Mouse (Mus musculus): ENCODE results near the gene Gm3285.

Gm3285 gene

GRCm38 (mm10) chr10:77900126-77900525 lies 38.4 kb downstream of the Gm3285 start:
- no peak for DNase-seq (ENCODE audit: low read depth, low spot score)

DNA sequence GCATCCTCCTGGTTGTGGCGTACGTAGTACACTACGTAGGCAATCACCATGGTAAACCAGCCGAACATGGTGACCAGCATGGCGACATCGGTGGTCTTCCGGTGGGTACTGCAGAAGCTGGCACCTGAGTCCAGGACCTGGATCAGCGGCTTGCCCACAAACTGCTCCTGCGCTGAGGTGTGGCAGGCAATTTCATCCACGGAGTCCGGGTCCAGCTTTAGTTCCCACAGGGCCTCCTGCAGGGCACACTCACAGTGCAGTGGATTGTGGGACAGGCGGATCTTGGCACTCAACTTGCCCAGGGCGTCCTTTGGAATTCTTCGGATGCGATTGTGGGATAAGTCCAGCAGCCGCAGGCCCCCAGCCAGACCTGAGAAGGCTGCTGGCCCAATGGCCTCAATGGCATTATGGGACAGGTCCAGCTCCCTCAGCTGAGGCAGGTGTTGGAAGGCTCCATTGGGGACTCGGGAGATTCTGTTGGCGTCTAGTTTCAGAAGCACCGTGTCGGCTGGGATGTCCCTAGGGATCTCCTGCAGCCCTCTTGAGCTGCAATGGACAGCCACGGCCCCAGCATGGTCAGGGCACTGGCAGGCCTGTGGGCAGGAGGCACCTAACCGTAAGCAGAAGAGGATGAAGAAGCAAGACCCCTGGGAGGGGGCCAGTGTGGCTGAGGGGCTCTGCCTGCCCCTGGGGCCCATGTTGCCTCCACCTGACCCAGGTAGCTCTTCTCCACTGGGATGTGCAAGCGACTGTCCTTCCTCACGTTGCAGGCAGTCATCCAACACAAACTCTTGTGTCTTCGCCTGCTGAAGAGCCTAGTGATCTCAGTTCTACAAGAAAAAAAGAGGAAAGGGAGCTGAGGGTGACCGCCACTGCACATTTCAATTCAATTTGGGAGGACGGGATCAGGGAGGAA lies 39.4 kb downstream of the Gm3285 start:
- no peak for DNase-seq (ENCODE audit: low read depth, low spot score)

- DNase-seq (ENCODE audit: low read depth, low spot score): no peak
Observed at GRCm38 (mm10) chr10:77901871-77902210, 40.1 kb downstream of the Gm3285 start.

GRCm38 (mm10) chr10:77902211-77902893 lies 40.6 kb downstream of the Gm3285 start, which contains the start of gene Lrrc3:
Lrrc3 (minus strand) TSS chr10:77902536.
- no peak for DNase-seq (ENCODE audit: low read depth, low spot score)

DNA sequence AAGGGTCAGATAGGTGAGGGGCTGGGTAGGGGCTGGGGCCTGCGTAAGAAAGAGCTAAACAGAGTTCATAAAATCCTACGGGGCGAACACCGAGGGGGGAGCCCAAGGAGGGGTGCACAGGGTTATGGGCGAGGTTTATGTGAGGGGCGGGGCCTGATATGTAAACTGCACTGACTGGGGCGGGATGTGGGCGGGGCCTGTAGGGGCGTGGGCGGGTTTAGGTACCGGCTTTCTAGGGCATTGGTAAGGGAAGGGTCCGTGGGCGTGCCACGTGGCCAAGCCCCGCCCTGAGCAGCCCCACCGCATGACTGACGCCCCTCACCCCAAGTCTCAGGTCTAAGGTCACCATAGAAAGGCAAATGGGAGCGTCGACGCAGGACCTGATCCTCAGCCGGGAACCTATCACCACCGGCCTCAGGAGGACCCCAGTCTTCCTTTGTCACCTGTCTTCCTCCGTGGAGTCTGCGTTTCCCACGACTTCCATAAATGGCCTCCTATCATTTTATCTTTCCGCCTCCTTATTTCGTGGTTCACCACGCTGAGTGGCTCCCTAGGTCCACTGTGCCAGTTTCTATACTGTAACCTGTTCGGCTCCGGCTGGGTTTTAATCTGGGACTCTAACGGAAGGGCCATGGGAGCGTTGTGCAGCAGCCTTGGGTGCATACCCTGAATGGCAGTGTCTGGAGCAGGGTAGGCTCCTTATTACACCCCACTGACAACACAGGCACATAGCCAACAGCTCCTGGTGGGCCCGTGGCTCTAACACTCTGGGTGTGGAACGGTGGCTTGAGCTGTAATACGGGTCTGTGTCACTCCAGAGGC lies 41.3 kb downstream of the Gm3285 start:
- no peak for DNase-seq (ENCODE audit: low read depth, low spot score)
